Mouse (Mus musculus) olfactory bulb, adult 2 months (tissue): ENCODE results near the gene Anpep.

Source experiments
- CTCF ChIP-seq: fragments of 200-500 bp; IDR thresholded peaks from 2 replicates; pipeline ENCODE4 v1.5.1; 2012; ENCODE audit warnings: low read depth, mild to moderate bottlenecking, low read length, moderate library complexity; ENCODE audit not compliant: insufficient read depth
- POLR2A ChIP-seq: fragments of 200-500 bp; IDR thresholded peaks from 2 replicates; pipeline ENCODE4 v1.6.1; 2012; ENCODE audit warnings: mild to moderate bottlenecking, low read depth, low read length, moderate library complexity; ENCODE audit not compliant: insufficient read depth

GRCm38 (mm10) chr7:79878455-79879025, 17.7 kb upstream of the Anpep start:
- no peak for TF ChIP-seq CTCF
- no peak for TF ChIP-seq POLR2A
